Mouse (Mus musculus): ENCODE measurements around the gene Faap100. TPM values are rescaled to one million over a fixed set of nuclear protein-coding genes. Genes with fewer than 3 reads are reported as not detected.

Gene Faap100
- polyA plus RNA-seq, 1 experiment from 2014 or later = 29.2 TPM

DNA sequence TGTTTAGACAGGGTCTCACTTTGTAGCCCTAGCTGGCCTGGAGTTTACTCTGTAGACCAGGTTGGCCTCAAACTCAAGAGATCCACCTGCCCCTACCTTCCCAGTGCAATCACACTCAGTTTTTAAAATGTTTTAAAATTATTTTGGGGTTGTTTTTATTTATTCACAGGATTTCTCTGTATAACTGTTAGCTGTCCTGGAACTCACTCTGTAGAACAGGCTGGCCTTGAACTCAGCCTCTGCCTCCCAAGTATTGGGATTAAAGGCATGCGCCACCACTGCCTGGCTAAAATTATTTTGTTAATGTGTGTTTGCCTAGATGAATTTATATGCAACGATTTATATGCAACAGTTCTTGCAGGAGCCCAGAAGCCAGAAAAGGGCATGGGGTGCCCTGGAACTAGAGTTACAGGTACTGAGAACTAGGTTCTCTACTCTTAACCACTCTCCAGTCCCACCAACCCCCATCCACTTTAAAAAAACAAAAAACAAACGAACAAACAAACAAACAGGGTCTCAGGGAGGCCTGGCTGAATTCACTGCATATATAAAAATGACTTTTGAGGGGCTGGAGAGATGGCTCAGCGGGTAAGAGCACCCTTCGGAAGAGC is 34.1 kb downstream of the Faap100 start:
- peak; percentile 93 for DNase-seq (ENCODE audit: low spot score, missing footprints)
- Histone ChIP-seq H3K36me3 (ENCODE audit: control insufficient read depth, insufficient read depth, low read length) (peaks cover 8% of the 10 kb centered on the region), H3K9me3 (ENCODE audit: control insufficient read depth, low read length) (no peaks in the 10 kb centered on the region; the same call in 1 of the 2 replicates), H3K4me2 (no peak overlapping the region), H3K27me3 (ENCODE audit: control insufficient read depth, insufficient read depth, low read length) (no peaks in the 10 kb centered on the region), H3K9ac (ENCODE audit: low read length) (no peak overlapping the region), H3K27ac (ENCODE audit: low read depth, low read length) (peak overlapping the region; percentile 25; the same call in 1 of the 2 replicates), H3K4me3 (ENCODE audit: low read depth, low read length) (no peak overlapping the region), H3K4me1 (ENCODE audit: control insufficient read depth, insufficient read depth, low read length) (peaks cover 14% of the 10 kb centered on the region; the same call in 1 of the 2 replicates)
- 69% methylated on average over 5 of the region's 5 CpGs for WGBS
- ATAC-seq (ENCODE audit: low FRiP score) = no peak

DNA sequence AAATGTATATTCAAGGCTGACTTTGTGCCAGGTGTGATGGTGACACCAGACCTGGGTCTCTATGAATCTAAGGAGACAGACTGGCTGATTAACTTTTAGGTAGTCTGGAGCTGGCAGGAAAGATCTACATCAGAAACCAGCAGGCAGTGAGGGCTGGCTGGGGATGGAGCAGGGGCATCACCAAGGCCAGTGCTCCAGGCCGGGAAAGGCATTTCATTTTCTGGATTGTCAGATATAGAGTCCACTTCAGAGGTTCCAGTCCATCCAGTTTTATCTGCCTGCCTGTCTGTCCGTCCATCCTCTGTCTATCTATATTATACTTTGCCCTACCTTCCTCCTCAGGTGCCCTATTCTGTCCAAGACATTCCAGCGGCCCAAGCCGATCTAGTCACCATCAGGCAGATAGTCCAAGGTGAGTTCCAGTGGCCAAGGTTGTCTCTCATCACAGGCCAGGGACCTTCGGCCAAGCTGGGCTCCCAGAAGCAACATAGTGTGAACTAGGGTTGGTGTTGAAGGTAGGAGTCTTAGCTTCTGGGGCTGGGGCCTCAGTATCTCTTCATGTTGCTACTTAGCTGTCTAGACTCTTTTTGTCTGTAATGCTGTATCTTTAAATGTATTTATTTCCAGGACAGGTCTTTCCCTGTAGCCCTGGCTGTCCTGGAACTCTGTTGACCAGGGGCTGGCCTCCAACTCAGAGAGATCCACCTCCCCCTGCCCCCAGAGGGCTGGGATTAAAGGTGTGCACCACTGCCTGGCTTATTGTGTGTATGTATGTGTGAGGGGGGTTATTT is 34.9 kb downstream of the Faap100 start:
- no peaks in the 10 kb centered on the region; the same call in 1 of the 2 replicates for H3K9me3 ChIP-seq (ENCODE audit: control insufficient read depth, low read length)
- peak; percentile 92 for DNase-seq (ENCODE audit: low spot score, missing footprints)
- H3K27ac ChIP-seq (ENCODE audit: low read depth, low read length) = peak overlapping the region; percentile 30; the same call in 1 of the 2 replicates
- 80% methylated on average over 5 of the region's 5 CpGs for WGBS
- no peak overlapping the region for H3K9ac ChIP-seq (ENCODE audit: low read length)
- no peak overlapping the region for H3K4me3 ChIP-seq (ENCODE audit: low read depth, low read length)
- peaks cover 8% of the 10 kb centered on the region for H3K36me3 ChIP-seq (ENCODE audit: control insufficient read depth, insufficient read depth, low read length)
- peaks cover 10% of the 10 kb centered on the region; the same call in 1 of the 2 replicates for H3K4me1 ChIP-seq (ENCODE audit: control insufficient read depth, insufficient read depth, low read length)
- ATAC-seq (ENCODE audit: low FRiP score) = no peak
- no peak overlapping the region for H3K4me2 ChIP-seq
- H3K27me3 ChIP-seq (ENCODE audit: control insufficient read depth, insufficient read depth, low read length) = no peaks in the 10 kb centered on the region

DNA sequence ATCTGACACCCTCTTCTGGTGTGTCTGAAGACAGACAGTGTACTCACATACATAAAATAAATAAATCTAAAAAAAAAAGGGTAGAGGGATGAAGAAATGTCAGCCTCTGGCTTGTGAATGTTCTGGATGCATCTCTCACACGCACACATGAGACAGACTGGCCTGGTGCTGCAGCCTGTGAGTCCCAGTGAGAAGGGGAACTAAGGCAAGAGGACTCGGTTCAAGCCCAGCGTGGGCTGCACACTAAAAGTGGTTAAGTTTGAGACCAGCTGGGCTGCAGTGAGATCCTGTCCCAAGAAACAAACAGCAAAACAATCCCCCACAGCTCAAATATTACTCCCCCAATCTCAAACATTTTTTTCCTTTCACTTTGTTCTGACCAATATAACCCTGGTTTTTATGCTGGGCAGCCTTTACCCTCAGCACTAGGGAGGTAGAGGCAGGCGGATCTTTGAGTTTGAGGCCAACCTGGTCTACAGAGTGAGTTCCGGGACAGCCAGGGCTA is 35.9 kb downstream of the Faap100 start:
- no peak overlapping the region for H3K9ac ChIP-seq (ENCODE audit: low read length)
- H3K4me1 ChIP-seq (ENCODE audit: control insufficient read depth, insufficient read depth, low read length) = peaks cover 10% of the 10 kb centered on the region; the same call in 1 of the 2 replicates
- ATAC-seq (ENCODE audit: low FRiP score) = no peak
- no peaks in the 10 kb centered on the region; the same call in 1 of the 2 replicates for H3K9me3 ChIP-seq (ENCODE audit: control insufficient read depth, low read length)
- peaks cover 8% of the 10 kb centered on the region for H3K36me3 ChIP-seq (ENCODE audit: control insufficient read depth, insufficient read depth, low read length)
- peak; percentile 88 for DNase-seq (ENCODE audit: low spot score, missing footprints)
- H3K27me3 ChIP-seq (ENCODE audit: control insufficient read depth, insufficient read depth, low read length) = no peaks in the 10 kb centered on the region
- no peak overlapping the region for H3K4me2 ChIP-seq
- no peak overlapping the region for H3K4me3 ChIP-seq (ENCODE audit: low read depth, low read length)
- H3K27ac ChIP-seq (ENCODE audit: low read depth, low read length) = no peak overlapping the region
- WGBS = 94% methylated on average over 5 of the region's 5 CpGs

DNA sequence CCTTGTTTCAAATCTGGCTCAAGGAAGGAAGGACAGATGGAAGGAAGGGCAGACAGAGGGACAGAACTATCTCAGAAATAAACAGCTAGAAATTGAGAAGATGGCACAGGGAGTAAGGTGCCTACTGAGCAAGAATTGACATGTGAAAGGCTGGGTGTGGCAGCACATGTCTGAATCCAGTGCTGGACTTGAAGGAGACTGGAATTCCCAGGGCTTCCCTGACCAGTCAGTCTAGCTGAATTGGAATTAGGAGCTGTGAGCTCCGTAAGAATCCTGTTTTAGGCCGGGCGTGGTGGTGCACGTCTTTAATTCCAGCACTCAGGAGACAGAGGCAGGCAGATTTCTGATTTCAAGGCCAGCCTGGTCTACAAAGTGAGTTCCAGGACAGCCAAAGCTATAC is 36.9 kb downstream of the Faap100 start:
- Histone ChIP-seq H3K4me1 (ENCODE audit: control insufficient read depth, insufficient read depth, low read length) (peaks cover 9% of the 10 kb centered on the region; the same call in 1 of the 2 replicates), H3K27me3 (ENCODE audit: control insufficient read depth, insufficient read depth, low read length) (no peaks in the 10 kb centered on the region), H3K4me2 (no peak overlapping the region), H3K36me3 (ENCODE audit: control insufficient read depth, insufficient read depth, low read length) (peaks cover 5% of the 10 kb centered on the region), H3K27ac (ENCODE audit: low read depth, low read length) (no peak overlapping the region), H3K9ac (ENCODE audit: low read length) (no peak overlapping the region), H3K9me3 (ENCODE audit: control insufficient read depth, low read length) (no peaks in the 10 kb centered on the region; the same call in 1 of the 2 replicates), H3K4me3 (ENCODE audit: low read depth, low read length) (no peak overlapping the region)
- 93% methylated on average over 4 of the region's 4 CpGs for WGBS
- DNase-seq (ENCODE audit: low spot score, missing footprints) = peak; percentile 83
- ATAC-seq (ENCODE audit: low FRiP score) = no peak

DNA sequence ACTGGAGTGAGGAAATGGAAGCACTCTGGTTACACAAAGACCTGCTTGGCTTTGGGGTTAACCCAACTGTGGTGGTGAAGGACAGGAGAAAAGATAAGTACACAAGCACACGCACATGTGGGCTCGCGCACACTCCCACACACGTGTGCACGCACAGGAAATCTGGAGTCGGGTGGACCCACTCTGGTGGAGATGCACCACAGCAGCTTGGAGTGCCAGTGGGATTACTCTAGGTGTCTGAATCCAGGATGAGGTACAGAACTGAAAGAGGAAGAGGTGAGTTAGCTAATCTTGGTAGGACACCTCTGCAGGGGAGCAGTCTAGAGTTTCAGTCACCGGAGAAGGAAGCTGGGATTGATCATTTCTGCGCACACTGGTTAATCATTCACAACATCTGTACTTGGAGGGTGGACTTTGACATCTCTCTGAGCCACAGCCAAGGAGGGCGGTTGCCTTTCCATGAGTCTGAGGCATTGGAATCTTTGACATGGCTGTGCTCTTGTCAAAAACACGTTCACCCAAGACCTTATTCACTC is 38.5 kb downstream of the Faap100 start:
- DNase-seq (ENCODE audit: low spot score, missing footprints) = peak; percentile 80

DNA sequence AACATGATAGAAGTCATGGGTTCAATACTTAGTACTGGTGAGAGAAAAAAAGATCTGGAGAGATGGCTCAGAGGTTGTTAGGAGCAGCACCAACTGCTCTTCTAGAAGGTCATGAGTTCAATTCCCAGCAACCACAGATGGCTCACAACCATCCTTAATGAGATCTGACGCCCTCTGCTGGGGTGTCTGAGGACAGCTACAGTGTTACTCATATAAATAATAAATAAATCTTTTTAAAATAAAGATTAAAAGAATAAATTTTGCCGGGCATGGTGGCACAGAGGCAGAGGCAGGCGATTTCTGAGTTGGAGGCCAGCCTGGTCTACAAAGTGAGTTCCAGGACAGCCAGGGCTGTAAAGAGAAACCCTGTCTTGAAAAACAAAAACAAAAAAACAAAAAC is 39.8 kb downstream of the Faap100 start:
- Histone ChIP-seq H3K27ac (ENCODE audit: low read depth, low read length) (no peak overlapping the region), H3K9ac (ENCODE audit: low read length) (no peak overlapping the region), H3K4me2 (no peak overlapping the region), H3K36me3 (ENCODE audit: control insufficient read depth, insufficient read depth, low read length) (no peaks in the 10 kb centered on the region), H3K4me1 (ENCODE audit: control insufficient read depth, insufficient read depth, low read length) (no peaks in the 10 kb centered on the region), H3K9me3 (ENCODE audit: control insufficient read depth, low read length) (no peaks in the 10 kb centered on the region; the same call in 1 of the 2 replicates), H3K4me3 (ENCODE audit: low read depth, low read length) (no peak overlapping the region), H3K27me3 (ENCODE audit: control insufficient read depth, insufficient read depth, low read length) (no peaks in the 10 kb centered on the region)
- no peak for DNase-seq (ENCODE audit: low spot score, missing footprints)
- ATAC-seq (ENCODE audit: low FRiP score) = no peak
- WGBS = 75% methylated on average over 3 of the region's 3 CpGs

More for the DNA sequence above, 38.5 kb downstream of the Faap100 start:
- Histone ChIP-seq H3K4me3 (ENCODE audit: low read depth, low read length) (no peak overlapping the region), H3K9me3 (ENCODE audit: control insufficient read depth, low read length) (no peaks in the 10 kb centered on the region; the same call in 1 of the 2 replicates), H3K27ac (ENCODE audit: low read depth, low read length) (no peak overlapping the region), H3K4me1 (ENCODE audit: control insufficient read depth, insufficient read depth, low read length) (peaks cover under 1% of the 10 kb centered on the region; the same call in 1 of the 2 replicates), H3K9ac (ENCODE audit: low read length) (no peak overlapping the region), H3K27me3 (ENCODE audit: control insufficient read depth, insufficient read depth, low read length) (no peaks in the 10 kb centered on the region), H3K36me3 (ENCODE audit: control insufficient read depth, insufficient read depth, low read length) (peaks cover under 1% of the 10 kb centered on the region; the same call in 1 of the 2 replicates), H3K4me2 (no peak overlapping the region)
- 89% methylated on average over 10 of the region's 10 CpGs for WGBS
- no peak for ATAC-seq (ENCODE audit: low FRiP score)

DNA sequence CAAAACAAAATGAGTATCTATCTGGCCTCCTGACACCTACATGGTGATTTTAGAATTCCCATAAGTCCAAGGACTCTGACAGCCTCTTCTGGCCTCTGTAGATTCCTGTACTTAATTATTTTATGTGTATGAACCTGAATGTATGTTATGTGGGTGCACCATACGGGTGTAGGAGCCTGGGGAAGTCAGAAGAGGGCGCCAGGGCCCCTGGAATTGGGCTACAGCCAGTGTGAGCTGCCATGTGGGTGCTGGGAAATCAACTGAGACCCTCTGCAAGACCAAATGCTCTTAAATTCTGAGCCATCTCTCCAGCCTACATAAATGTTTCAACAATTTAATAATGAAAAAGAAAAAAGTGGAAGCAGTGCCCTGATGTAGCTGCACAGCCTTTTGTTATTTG is 41.1 kb downstream of the Faap100 start:
- H3K4me1 ChIP-seq (ENCODE audit: control insufficient read depth, insufficient read depth, low read length) = no peaks in the 10 kb centered on the region
- H3K27me3 ChIP-seq (ENCODE audit: control insufficient read depth, insufficient read depth, low read length) = no peaks in the 10 kb centered on the region
- H3K4me3 ChIP-seq (ENCODE audit: low read depth, low read length) = no peak overlapping the region
- no peaks in the 10 kb centered on the region for H3K36me3 ChIP-seq (ENCODE audit: control insufficient read depth, insufficient read depth, low read length)
- ATAC-seq (ENCODE audit: low FRiP score) (no peak), DNase-seq (ENCODE audit: low spot score, missing footprints) (no peak)
- no peak overlapping the region for H3K4me2 ChIP-seq
- H3K27ac ChIP-seq (ENCODE audit: low read depth, low read length) = no peak overlapping the region
- WGBS = 46% methylated on average over 2 of the region's 2 CpGs
- no peaks in the 10 kb centered on the region; the same call in 1 of the 2 replicates for H3K9me3 ChIP-seq (ENCODE audit: control insufficient read depth, low read length)
- no peak overlapping the region for H3K9ac ChIP-seq (ENCODE audit: low read length)

DNA sequence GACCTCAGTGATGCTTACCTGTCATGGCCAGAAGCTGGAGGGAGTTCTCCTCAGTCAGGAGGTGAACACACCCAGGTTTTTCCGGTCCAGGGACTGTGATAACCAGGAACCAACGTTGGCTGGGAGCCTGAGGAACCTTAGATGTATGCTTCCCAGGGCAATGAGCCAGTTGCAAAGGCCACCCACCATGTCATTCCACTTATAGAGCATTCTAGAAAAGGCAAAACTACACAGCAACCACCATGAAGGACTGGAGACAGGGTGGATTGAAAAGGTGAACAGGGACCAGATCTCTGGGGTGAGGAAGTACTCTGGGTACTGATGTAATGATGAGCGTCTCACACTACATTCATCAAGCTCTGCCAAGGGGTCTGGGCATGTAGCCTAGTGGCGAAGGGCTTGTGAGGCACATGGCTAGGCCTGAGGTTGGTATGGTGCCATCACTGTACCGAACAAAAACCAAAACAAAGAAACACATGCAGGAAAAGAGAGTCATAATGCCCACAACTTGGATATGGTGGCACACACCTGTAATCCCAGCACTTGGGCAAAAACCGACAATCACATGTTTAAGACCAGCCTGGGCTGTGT is 43.0 kb downstream of the Faap100 start:
- Histone ChIP-seq H3K4me3 (ENCODE audit: low read depth, low read length) (no peak overlapping the region), H3K27ac (ENCODE audit: low read depth, low read length) (no peak overlapping the region), H3K9me3 (ENCODE audit: control insufficient read depth, low read length) (no peaks in the 10 kb centered on the region), H3K9ac (ENCODE audit: low read length) (no peak overlapping the region), H3K36me3 (ENCODE audit: control insufficient read depth, insufficient read depth, low read length) (no peaks in the 10 kb centered on the region), H3K27me3 (ENCODE audit: control insufficient read depth, insufficient read depth, low read length) (no peaks in the 10 kb centered on the region), H3K4me2 (no peak overlapping the region), H3K4me1 (ENCODE audit: control insufficient read depth, insufficient read depth, low read length) (no peaks in the 10 kb centered on the region)
- WGBS = 84% methylated on average over 6 of the region's 6 CpGs
- ATAC-seq (ENCODE audit: low FRiP score) = no peak
- DNase-seq (ENCODE audit: low spot score, missing footprints) = no peak

Measured in midbrain, embryonic 11.5 days (tissue).